Mouse (Mus musculus): ENCODE results near the gene Rnd1. TPM values are rescaled to one million over a fixed set of nuclear protein-coding genes. Genes with fewer than 3 reads are reported as not detected.

Rnd1 gene
- polyA plus RNA-seq, 1 experiment from 2014 or later: 7.1 TPM

- Histone ChIP-seq H3K4me3 (peak overlapping the region; percentile 72), H3K4me1 (peaks cover 48% of the 10 kb centered on the region), H3K36me3 (peaks cover 31% of the 10 kb centered on the region), H3K27ac (replicated peaks) (peak overlapping the region; percentile 78), H3K9me3 (replicated peaks) (no peaks in the 10 kb centered on the region), H3K27me3 (ENCODE audit: low read depth, poor library complexity, severe bottlenecking) (peaks cover 53% of the 10 kb centered on the region)
- no peak for DNase-seq (ENCODE audit: low spot score)
- 29% methylated on average over 11 of the region's 11 CpGs for WGBS
These were observed 2.2 kb downstream of the Rnd1 start for GRCm38 (mm10) chr15:98674994-98675545.

DNA sequence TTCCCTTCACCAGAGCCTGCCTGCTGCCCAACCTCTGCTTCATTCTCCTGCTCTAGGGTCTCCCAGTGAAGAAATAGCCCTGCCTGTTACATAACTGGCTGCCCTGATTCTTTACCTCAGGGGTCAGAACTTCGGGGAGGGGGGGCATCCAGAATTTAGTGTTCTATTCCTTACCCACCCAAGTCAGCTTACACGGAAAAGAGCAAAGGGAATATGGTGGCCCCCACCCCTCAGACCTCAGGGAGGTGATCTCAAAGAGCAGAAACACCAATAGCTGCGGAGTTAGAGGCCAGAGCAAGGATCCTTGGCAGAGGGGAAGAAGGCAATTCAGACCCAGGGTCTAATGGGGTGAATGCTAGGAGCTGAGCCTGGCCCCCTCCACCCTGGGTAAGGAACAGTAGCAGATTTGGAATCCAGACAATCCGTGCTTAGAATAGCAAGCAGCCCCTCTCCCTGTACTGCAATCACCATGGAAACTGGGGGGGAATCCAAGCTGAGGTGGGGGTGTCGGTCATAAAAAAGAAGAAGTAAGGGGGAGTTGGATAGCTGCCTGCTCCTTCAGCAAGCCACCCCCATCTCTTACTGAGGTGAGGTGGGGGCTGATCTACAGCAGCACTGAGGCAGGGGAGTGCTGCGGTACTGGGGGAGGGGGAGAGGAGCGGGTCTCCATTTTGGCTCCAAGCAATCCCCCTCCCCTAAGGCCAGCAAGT lies 2.8 kb downstream of the Rnd1 start:
- Histone ChIP-seq H3K36me3 (peaks cover 36% of the 10 kb centered on the region), H3K4me1 (peaks cover 48% of the 10 kb centered on the region), H3K9me3 (replicated peaks) (no peaks in the 10 kb centered on the region), H3K27me3 (ENCODE audit: low read depth, poor library complexity, severe bottlenecking) (peaks cover 53% of the 10 kb centered on the region), H3K4me3 (peak overlapping the region; percentile 72), H3K27ac (replicated peaks) (peak overlapping the region; percentile 78)
- DNase-seq (ENCODE audit: low spot score): peak; percentile 60
- 32% methylated on average over 7 of the region's 7 CpGs for WGBS

- Histone ChIP-seq H3K36me3 (peaks cover 43% of the 10 kb centered on the region), H3K4me1 (peaks cover 48% of the 10 kb centered on the region), H3K27me3 (ENCODE audit: low read depth, poor library complexity, severe bottlenecking) (peaks cover 47% of the 10 kb centered on the region), H3K27ac (replicated peaks) (peak overlapping the region; percentile 78), H3K9me3 (replicated peaks) (no peaks in the 10 kb centered on the region), H3K4me3 (peak overlapping the region; percentile 72; the same call in 1 of the 2 replicates)
- no peak for DNase-seq (ENCODE audit: low spot score)
- WGBS: 74% methylated on average over 7 of the region's 7 CpGs
These were observed 3.5 kb downstream of the Rnd1 start for GRCm38 (mm10) chr15:98673732-98674131.

DNA sequence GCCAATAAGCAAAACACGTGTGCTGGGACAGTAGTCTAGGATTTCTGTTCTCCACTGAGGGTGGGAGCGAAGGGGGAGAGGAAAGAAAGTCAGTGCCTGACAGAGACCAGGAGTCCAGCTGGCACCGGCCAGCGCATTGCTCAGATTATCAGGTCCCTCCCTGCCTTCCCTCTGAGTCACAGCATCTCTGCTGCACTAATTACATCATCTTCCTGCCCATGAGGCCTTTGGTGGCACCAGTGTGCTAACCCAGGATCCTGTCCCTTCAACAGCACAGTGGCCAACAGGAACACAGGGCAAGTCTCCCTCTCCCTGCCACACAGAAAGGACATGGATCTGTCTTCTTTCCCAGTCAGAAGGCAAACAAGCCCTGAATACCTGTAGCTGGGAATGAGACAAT lies 4.7 kb downstream of the Rnd1 start:
- Histone ChIP-seq H3K27me3 (ENCODE audit: low read depth, poor library complexity, severe bottlenecking) (peaks cover 36% of the 10 kb centered on the region), H3K9me3 (replicated peaks) (no peaks in the 10 kb centered on the region), H3K4me3 (no peak overlapping the region), H3K36me3 (peaks cover 43% of the 10 kb centered on the region), H3K27ac (replicated peaks) (0 out of 2 replicates have a peak overlapping the region, but pooled peaks have one; percentile 46), H3K4me1 (peaks cover 41% of the 10 kb centered on the region)
- 85% methylated on average over 4 of the region's 4 CpGs for WGBS
- no peak for DNase-seq (ENCODE audit: low spot score)

DNA sequence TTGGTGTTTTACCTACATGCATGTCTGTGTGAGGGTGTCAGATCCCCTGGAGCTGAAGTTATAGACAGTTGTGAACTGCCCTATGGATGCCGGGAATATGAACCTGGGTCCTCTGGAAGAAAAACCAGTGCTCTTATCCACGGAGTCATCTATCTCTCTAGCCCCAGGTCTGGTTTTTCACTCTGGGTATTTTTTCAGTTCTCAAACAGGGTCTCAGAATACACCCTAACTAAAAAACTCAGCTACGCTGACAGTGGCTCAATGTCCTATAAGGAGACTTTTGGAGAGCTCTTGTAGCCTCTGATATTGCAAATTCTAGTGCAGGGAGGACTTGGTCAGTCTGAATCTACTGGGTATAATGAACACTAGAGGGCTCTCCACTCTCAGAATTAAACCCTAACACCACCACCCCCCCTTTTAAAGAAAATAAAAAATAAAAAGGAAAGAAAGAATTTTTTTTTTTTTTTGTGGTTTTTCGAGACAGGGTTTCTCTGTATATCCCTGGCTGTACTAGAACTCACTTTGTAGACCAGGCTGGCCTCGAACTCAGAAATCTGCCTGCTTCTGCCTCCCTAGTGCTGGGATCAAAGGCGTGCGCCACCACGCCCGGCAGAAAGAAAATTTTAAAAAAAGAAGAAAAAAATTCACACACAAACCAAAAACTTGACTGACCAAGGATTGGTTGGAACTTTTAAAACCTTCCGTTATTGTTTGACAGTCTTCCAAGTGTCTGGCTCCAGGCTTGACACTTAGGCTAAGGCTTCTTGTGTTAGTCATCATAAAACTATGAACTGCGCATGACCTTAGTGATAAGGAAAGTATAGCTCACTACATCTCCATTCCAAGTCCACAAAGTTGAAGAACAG lies 13.0 kb downstream of the Rnd1 start:
- Histone ChIP-seq H3K4me1 (peaks cover 18% of the 10 kb centered on the region), H3K27ac (replicated peaks) (no peak overlapping the region), H3K27me3 (ENCODE audit: low read depth, poor library complexity, severe bottlenecking) (no peaks in the 10 kb centered on the region), H3K4me3 (no peak overlapping the region), H3K36me3 (peaks cover 22% of the 10 kb centered on the region), H3K9me3 (replicated peaks) (no peaks in the 10 kb centered on the region)
- WGBS: 85% methylated on average over 11 of the region's 11 CpGs
- DNase-seq (ENCODE audit: low spot score): no peak

- H3K27ac ChIP-seq (replicated peaks): peak within 1 kb of the TSS; percentile 97
- DNase-seq (ENCODE audit: low spot score): peak; percentile 96
- H3K9me3 ChIP-seq (replicated peaks): no peaks in the 10 kb centered on the region
- H3K4me1 ChIP-seq: peaks cover 18% of the 10 kb centered on the region
- H3K4me3 ChIP-seq: peak within 1 kb of the TSS; percentile 87
- no peaks in the 10 kb centered on the region for H3K27me3 ChIP-seq (ENCODE audit: low read depth, poor library complexity, severe bottlenecking)
- peaks cover 31% of the 10 kb centered on the region for H3K36me3 ChIP-seq
- WGBS: 4% methylated on average over 48 of the region's 48 CpGs
These were observed 14.4 kb downstream of the Rnd1 start, which contains the start of gene Ddx23 for GRCm38 (mm10) chr15:98662567-98663545. Ddx23 (minus strand) TSS chr15:98662894.

DNA sequence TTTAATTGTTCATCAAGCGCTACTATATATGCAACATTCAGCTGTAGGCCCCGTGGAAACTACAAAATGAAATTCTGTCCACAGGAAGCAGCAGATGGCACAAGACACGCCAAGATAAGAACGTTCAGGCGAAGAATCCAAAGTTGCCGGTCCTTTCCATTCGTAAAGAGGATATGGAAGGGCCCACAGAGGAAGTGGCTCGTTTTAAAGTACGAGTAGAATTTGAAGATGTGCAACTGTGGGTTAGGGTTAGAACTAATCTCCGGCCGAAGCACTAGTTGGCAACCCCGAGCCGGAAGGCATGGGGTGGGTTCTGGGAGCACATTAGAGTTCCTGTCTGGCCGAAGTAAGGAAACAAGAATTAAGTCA lies 15.1 kb downstream of the Rnd1 start:
- DNase-seq (ENCODE audit: low spot score): no peak

DNA sequence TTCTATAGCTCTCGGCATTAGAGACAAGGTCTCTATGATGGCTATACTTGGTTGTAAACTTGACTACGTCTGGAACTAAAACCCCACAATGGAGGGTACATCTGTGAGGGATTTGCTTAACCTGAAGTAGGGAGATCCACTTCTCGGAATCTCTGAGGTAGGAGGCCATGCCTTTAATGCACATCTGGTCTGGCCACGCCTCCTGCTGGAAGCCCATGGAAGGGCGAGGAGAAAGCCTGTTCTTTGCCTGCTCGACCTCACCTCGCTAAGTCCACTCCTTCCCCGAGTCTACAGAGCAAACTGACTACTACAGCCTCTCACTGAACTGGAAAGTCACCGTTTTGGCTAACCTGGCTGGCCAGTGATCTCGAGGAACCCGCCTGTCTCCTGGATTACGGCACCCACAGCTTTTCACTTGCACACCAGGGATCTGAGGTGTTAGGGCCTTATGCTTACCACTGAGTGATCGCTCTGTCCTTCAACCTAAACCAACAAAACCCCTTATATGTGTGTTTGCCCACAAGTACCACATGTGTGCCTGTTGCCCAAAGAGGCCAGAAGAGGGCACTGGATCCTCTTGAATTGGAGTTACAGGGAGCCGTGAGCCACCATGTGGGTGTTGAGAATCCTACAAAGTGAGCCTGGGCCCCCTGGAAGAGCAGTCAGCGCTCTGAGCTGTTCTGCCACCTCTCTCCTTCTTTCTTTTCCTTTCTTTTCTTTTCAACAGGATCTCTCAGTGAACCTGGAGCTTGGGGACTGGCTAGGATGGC lies 20.1 kb downstream of the Rnd1 start:
- WGBS: 90% methylated on average over 15 of the region's 15 CpGs
- Histone ChIP-seq H3K36me3 (peaks cover 88% of the 10 kb centered on the region), H3K9me3 (replicated peaks) (no peaks in the 10 kb centered on the region; the same call in 1 of the 2 replicates), H3K27me3 (ENCODE audit: low read depth, poor library complexity, severe bottlenecking) (no peaks in the 10 kb centered on the region), H3K4me1 (peaks cover 13% of the 10 kb centered on the region), H3K4me3 (no peak overlapping the region), H3K27ac (replicated peaks) (no peak overlapping the region)
- no peak for DNase-seq (ENCODE audit: low spot score)

More for the DNA sequence above, 15.1 kb downstream of the Rnd1 start:
- peak overlapping the region; percentile 87 for H3K4me3 ChIP-seq
- WGBS: 2% methylated on average over 14 of the region's 14 CpGs
- peak overlapping the region; percentile 97 for H3K27ac ChIP-seq (replicated peaks)
- H3K36me3 ChIP-seq: peaks cover 38% of the 10 kb centered on the region
- H3K27me3 ChIP-seq (ENCODE audit: low read depth, poor library complexity, severe bottlenecking): no peaks in the 10 kb centered on the region
- no peaks in the 10 kb centered on the region; the same call in 1 of the 2 replicates for H3K9me3 ChIP-seq (replicated peaks)
- peaks cover 18% of the 10 kb centered on the region for H3K4me1 ChIP-seq

GRCm38 (mm10) chr15:98652174-98652573 lies 25.1 kb downstream of the Rnd1 start:
- Histone ChIP-seq H3K27ac (replicated peaks) (no peak overlapping the region), H3K27me3 (ENCODE audit: low read depth, poor library complexity, severe bottlenecking) (no peaks in the 10 kb centered on the region), H3K36me3 (peaks cover 100% of the 10 kb centered on the region), H3K4me3 (no peak overlapping the region), H3K4me1 (no peaks in the 10 kb centered on the region), H3K9me3 (replicated peaks) (no peaks in the 10 kb centered on the region)
- no peak for DNase-seq (ENCODE audit: low spot score)
- 95% methylated on average over 8 of the region's 8 CpGs for WGBS

- 92% methylated on average over 15 of the region's 15 CpGs for WGBS
- Histone ChIP-seq H3K27me3 (ENCODE audit: low read depth, poor library complexity, severe bottlenecking) (no peaks in the 10 kb centered on the region), H3K36me3 (peaks cover 100% of the 10 kb centered on the region), H3K9me3 (replicated peaks) (no peaks in the 10 kb centered on the region), H3K4me3 (no peak overlapping the region), H3K4me1 (no peaks in the 10 kb centered on the region), H3K27ac (replicated peaks) (no peak overlapping the region)
- no peak for DNase-seq (ENCODE audit: low spot score)
These were observed 25.8 kb downstream of the Rnd1 start for GRCm38 (mm10) chr15:98651431-98651830.

GRCm38 (mm10) chr15:98648071-98648470 lies 29.2 kb downstream of the Rnd1 start:
- H3K4me3 ChIP-seq: no peak overlapping the region
- no peaks in the 10 kb centered on the region for H3K27me3 ChIP-seq (ENCODE audit: low read depth, poor library complexity, severe bottlenecking)
- no peaks in the 10 kb centered on the region for H3K4me1 ChIP-seq
- 90% methylated on average over 3 of the region's 3 CpGs for WGBS
- peaks cover 100% of the 10 kb centered on the region for H3K36me3 ChIP-seq
- no peaks in the 10 kb centered on the region for H3K9me3 ChIP-seq (replicated peaks)
- no peak overlapping the region for H3K27ac ChIP-seq (replicated peaks)
- DNase-seq (ENCODE audit: low spot score): no peak
